Mouse (Mus musculus): ENCODE results near the gene Klhl12.

Klhl12 gene

DNA sequence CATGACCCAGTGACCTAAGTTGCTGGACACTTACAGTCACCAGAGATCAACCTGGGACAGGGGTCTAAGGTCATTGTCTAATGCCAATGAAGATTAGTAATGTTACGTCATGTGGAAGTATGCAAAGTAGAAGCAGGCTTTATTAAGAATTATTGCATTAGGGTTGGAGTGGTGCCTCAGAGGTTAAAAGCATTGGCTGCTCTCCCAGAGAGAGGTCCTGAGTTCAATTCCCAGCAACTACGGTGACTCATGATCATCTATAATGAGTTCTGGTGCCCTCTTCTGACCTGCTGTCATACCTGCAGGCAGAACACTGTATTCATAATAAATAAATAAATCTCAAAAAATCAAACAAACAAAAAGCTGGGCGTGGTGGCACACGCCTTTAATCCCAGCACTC, 5.1 kb upstream of the Klhl12 start:
- DNase-seq (ENCODE audit: low read depth): no peak

DNA sequence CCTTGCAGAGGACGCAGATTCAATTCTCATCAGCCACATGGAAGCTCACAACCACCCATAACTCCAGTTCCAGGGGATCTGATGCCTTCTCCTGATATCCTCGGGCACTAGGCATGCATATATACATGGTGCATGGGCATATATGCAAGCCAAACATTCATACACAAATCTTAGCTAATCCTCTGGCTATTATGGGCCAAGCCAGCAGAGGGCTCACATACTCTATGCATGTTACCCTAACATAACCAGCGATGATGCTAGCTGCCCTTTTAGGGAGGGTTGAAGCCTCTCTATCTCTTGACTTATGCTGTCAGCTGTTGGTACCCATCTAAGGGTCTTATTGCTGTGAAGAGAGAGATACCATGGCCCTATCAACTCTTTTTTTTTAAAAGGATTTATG, 4.3 kb upstream of the Klhl12 start:
- DNase-seq (ENCODE audit: low read depth): peak; percentile 76

DNA sequence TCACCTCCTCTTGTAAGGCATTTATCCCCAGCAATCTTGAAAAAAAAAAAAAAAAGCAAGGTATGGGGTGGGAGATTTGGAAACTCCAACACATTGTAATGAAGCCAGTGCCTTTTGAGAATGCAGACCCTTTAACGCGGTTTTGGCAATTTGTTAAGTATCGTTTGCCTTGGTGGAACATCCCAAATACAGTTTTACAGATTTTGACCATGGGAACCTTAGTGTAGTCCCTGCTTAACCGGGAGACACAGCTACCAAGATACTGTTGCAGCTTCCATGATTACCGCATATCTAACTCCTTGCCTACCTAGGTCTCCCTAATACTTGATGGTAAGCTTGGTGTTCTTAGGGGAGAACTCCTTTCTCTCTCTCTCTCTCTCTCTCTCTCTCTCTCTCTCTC, 729 bp downstream of the Klhl12 start:
- DNase-seq (ENCODE audit: low read depth): peak; percentile 26

DNA sequence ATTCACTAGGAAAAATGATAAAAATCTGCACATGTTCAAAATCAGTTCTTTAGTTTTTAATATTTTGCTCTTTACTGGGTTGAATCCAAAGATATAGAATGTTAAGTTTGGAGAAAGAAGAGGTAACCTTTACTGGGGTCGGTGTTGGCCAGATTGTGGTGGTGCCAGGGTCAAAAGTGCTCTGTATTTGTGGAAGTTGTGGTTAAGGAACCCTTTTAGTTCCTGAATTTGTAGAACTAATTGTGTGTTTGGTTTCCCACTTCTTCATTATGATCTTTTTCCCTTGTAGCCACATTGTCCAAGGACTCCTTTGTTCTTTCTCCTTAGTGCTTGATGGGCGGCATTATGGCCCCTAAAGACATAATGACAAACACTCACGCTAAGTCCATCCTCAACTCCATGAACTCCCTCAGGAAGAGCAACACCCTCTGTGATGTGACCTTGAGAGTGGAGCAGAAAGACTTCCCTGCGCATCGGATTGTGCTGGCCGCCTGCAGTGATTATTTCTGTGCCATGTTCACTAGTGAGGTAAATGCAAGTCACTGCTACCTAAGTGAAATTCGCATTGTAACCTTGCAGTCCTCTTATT, 2.9 kb downstream of the Klhl12 start:
- DNase-seq (ENCODE audit: low read depth): no peak

DNA sequence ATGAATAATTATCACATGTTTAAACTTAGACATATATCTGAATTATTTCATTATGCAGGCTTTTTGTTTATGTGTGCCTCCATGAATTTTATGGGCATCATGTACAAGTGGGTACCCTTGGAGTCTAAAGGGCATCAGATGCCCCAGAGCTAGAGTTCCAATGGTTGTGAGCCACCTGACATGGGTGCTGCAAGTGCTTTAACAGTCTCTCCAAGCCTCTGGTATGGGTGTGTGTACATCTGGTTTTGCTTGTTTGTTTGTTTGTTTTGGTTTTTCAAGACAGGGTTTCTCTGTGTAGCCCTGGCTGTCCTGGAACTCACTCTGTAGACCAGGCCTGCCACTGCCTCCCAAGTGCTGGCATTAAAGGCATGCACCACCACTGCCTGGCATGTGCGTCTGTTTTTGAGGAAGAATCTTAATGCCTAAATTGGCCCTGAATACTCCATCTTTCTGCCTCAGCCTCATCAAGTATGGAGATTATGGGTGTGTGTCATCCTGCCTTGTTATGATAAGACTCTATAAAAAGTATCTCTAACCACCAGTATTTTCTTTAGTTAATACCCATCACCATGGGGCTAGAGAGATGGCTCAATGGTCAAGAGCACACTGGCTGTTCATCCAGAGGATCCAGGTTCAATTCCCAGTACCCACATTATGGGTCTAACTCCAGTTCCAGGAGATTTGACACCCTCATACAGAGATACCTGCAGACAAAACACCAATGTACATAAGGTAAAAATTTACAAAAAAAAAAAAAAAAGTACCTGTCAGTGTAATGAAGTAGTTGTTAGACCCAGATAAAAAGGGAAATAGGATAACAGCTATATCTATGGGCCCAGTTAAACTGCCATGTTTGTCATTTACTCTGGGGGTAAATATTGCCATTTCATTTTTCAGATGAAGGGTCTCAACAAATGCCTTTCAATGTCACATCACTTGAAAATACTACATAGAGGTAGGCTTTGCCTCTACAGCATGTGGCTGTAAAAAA, 5.3 kb downstream of the Klhl12 start:
- DNase-seq (ENCODE audit: low read depth): no peak

DNA sequence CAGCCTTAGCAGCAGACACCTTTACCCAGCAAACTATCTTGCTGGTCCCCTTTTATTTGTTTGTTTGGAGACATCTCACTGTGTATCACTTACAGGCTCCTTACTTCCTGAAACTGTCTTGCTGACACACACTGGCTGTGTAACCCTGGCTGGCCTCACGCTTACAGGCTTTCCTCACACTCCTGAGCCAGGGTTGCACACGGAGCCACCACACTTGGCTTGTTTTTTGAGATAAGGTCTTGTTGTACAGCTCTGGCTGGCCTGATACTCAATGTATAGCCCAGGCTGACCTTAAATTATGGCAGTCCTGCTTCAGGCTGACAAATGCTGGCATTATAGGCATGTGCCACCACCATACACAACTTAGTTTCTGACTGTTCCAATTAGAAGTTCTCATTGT, 29.3 kb downstream of the Klhl12 start:
- no peak for DNase-seq (ENCODE audit: low read depth)

DNA sequence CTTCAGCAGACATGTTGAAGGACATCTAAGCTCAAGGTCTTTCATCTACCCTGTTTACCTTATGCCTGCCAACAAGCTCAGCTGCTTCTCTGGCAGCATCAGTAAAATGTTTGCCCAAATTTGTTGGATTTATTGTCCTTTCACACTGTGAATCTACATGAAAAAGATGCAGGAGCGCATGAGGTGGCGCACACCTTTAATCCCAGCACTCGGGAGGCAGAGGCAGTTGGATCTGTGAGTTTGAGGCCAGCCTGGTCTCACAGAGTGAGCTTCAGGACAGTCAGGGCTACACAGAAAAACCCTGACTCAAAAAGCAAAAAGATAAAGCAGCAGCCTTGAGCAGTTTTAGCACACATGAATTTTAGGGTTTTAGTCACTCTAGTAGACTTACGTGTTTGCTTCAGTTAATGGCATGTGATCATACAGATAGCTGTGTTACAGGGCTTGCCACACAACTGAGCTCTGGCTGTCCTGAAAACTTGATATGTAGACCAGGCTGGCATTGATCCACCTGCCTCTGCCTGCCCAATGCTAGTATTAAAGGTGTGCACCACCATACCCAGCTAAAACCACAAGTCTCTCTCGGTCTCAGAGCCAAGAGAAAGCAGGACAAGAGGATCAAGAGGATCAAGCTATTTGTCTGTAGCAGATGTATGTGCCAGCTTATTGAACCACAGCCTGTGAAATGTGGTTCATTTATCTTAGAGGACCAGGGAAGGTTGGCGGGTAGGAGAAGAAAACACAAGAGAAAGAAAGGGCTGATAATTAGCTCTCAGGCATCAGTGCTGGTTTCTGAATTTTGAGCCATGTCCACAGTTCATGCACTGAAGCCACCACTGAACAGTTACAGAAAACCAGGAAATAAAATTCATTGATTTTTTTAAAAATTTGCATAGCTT, 35.8 kb downstream of the Klhl12 start:
- no peak for DNase-seq (ENCODE audit: low read depth)

DNA sequence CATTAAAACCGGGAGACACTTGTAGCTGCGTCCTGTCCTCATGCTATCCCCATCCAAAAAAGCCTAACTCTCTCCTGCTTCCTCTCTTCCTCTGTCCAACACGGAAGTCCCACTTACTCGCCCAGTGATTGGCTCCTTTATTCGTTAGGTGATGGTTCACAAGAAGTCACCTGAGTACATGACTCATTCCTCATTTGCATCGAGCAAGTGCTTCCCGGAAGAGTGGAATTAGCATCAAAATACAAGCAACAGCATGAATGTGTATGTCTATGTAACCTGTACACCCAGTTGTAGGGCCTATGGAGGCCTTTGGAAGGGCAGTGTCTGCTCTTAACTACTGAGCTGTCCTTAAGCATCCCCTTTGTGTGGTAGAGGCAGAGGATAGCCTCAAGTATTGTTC, 36.9 kb downstream of the Klhl12 start:
- DNase-seq (ENCODE audit: low read depth): no peak

DNA sequence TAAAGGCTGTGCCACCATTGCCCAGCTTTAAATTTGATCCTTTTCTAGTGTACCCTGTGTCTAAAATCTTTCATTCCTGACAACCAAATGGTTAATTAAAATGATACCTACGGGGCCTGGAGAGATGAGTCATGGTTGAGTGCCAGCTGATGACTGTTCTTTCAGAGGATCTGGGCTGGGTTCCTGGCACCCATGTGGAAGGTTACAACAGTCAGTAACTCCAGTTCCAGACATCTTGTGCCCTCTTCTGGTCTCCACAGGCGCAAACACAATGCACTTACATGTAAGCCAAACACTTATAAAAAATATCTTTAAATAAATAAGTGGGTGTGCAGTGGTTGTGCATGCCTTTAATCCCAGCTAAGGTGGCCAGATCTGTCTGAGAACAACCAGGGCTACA, 38.2 kb downstream of the Klhl12 start:
- DNase-seq (ENCODE audit: low read depth): no peak

DNA sequence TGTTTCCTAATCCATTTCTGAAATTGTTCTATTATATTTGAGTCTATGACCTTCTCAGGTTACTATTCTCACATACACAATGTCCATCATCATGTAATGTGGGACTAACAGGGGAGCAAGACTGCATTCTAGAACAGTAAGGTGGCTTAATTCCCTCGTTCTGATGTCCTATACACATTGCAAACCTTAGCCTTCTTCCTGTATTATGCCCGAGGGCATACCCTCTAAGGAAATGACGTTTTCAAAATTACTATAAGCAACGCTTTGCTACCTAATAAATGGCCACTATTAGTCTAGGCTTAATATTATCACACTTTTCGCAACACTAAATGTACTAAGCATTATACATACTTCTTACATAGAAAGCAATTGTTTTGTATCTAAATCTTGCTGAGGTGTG, 38.6 kb downstream of the Klhl12 start:
- DNase-seq (ENCODE audit: low read depth): no peak

DNA sequence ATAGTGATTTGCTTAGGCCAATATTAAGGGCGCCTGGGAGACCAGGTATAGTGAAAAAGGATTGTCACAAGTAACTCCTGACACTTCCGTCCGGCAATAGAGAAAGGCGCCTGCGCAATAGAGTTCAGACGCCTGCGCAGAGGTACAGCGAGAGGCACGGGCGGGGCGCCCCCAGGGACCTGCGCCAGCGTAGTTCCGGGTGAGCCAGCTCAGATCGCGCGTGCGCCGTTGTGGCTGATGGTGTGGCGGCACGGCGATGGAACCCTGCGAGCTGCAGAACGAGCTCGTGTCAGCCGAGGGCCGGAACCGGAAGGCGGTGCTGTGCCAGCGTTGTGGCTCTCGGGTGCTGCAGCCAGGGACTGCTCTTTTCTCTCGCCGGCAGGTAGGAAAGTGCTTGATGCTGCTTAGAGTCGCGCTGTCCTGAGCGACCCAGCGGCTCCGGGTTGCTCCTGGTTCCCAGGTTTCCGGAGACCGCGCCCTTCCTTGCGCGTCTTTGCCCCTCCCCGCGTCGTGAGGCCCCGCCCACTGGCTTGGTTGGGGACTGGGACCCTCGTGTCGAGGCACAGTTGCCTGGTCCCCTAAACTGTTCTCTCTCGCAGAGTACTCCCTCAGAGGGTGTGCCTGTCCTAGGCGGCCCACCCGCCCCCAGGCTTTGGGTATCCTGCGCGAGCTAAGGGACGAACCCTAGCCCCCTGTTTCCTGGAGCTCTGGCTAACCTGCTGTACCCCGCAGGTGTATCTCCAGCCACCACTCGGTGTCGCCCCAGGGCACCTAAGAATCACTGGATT, 39.3 kb downstream of the Klhl12 start, which contains the start of gene Rabif:
TSS of gene Rabif (plus strand) at position 221 of the 788 bp plus-strand sequence.
- DNase-seq (ENCODE audit: low read depth): peak; percentile 99

DNA sequence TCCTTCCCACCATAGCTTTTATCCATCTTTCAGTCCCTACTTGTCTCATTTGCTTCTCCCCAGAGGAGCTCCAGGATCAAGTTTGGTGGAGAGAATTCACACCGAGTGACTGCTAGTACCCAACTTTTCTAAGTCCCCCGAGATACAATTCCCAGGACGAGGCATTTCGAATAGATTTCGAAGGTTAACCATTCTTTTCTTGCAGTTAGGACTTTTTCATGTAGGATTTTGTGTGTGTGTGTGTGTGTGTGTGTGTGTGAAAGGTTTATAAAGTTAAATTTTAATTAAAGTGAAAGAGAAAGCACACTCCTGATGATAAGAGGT, 39.8 kb downstream of the Klhl12 start:
- DNase-seq (ENCODE audit: low read depth): no peak

DNA sequence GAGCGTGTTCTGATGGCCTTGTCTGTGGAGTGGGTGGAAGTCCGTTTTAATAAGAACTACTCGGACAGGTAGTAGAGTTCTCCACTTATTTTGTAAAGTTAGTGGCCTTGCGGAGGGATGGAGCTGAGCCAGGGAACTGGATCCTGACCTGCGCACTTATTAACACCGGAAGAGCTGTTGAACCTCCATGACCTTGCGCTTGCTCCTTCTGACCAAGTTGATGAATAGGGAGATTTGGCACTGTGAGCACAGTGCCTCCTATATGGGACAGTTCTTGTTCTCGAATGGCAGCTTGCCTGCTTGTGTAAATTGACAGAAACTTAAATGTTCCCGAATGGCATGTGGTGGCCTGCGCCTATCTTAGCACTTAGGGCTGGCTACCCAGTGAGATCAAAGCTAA, 40.7 kb downstream of the Klhl12 start:
- no peak for DNase-seq (ENCODE audit: low read depth)

DNA sequence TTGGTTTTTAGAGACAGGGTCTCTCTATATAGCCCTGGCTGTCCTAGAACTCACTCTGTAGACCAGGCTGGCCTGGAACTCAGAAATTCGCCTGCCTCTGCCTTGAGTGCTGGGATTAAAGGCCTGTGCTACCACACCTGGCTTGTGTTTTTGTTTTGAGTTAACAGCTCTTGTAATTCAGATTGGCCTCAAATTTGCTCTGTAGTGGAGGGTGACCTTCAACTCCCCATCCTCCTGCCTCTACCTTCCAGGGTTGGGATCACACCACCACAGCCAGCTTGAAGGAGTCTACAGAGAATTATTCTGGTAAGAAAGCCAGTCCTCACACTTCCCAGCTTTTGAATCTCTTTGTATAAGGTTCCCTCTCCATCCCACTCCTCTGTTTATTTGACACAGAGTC, 45.6 kb downstream of the Klhl12 start:
- DNase-seq (ENCODE audit: low read depth): no peak

DNA sequence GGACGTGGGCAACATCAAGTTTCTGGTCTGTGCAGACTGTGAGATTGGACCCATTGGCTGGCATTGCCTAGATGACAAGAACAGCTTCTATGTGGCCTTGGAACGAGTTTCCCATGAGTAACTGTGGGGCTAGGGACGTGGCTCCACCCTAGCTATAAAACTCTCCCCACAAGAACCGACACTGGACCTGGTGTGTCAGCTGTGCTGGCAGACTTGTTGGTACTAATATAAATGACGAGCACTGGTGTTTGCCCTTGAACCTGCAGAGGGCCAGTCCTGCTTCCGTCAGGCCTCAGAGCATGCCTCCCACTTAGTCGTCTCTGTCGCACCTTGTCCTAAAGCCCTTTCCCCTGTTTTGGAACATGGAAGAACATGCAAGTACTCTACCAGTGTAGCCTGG, 50.9 kb downstream of the Klhl12 start:
- no peak for DNase-seq (ENCODE audit: low read depth)

DNA sequence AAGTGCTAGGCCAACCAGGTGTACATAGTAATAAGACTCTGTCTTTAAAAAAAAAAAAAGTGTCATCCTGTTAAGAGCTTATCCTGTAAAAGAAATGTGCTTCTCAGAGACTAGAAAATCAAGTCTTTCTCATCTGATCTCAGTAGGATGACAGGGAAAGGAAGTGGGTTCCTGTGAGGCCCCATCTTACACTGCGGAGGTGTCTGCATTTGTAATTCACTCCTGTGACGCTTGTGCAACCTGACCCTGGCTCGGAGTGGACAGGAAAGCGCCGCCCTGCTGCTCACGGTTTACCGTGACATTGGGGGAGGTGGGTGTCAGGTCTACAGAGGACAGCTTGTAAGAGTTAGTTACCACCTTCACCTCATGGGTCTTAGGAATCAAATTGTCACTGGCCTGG, 54.7 kb downstream of the Klhl12 start:
- peak; percentile 80 for DNase-seq (ENCODE audit: low read depth)

DNA sequence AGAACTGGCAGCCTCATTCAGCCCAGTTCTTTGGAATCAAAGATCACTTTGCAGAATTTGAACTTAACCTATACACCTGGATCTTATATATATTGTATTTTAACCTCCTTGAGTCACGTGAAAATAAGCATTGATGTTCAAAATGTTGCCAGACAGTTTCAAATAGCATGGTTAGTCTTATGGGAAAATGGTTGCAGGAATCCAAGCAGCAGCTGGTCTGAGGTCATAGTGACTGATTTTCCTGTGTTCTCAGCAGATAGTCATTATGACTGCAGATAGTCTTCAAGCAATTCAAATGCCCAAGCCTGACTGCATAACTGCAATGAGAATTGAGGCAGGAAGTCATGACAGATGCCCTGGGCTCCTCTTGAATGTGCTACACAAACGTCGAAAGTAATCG, 56.9 kb downstream of the Klhl12 start:
- DNase-seq (ENCODE audit: low read depth): no peak

DNA sequence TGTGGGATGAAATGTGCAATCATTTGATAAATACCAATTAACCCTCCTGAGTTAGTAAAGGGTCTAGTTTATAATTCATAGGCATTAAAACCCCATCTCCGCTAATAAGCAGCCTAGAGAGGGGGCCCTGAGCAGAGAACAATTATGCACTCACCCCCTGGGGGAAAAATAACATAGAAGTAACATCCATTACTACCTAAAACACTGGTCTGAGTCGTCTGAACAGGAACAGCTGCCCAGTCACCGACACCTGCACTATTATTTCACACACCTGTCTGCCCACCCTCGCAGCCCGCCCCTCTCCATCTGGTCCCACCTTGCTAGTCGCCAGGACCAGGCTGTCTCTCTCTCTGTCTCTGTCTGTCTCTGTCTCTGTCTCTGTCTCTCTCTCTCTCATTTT, 57.3 kb downstream of the Klhl12 start:
- DNase-seq (ENCODE audit: low read depth): no peak

DNA sequence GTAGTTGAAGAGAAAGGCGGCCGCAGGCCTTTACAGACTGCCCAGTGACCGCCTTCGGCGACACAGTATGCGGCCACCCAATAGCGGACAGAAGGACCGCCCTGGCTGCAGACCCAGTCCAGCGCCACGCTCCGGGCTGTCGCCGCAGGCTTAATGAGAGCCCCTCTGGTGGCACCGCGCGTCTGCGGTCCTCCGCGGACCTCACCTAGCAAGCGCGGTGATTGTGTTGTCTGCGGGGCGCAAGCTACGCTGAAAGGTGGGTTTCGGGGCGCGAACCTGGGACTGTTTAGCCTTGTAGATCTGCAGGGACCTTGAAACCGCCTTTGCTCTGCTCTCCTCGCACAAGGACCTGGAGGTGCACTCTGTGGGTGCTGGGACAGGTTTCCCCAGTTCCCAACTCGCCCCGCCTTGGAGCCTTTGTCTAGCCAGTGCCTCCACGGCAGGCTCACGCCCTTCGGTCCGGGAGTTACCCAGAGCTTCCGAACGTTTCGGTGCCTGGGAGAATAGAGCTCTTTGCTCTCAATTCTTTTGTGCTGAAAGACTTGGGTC, 58.1 kb downstream of the Klhl12 start:
- peak; percentile 35 for DNase-seq (ENCODE audit: low read depth)

DNA sequence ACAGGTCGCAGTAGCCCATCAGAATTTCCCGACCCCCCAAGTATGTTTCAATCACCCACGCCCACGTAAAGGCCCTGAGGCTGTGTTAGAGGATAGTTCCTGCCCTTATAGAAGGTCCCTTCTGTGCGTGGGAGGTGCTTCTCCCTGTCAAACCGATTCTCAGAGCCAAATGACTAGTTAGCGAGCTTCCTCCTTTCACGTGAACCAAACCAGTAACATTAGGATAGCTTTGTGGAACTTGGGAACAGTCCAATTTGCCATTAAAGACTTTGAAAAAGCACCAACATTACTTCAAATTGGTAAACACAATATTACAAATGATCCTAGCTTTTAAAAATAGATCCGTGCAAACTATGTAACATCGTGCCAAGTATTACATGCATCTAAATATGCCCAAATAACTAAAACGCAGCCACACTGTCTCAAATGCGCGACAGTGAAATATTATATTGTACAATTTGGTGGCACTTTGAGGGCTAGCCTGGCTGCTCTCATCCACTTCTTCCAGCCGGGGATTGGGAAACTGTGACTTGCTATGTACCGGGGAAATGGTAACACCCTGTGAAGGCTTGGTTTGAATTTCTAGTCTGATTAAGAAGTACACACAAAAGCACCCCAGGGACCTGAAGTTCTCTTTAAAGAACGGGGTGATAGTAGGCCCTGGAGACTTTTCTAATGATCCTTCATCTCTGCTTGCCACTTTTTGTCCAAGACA, 58.7 kb downstream of the Klhl12 start:
- DNase-seq (ENCODE audit: low read depth): peak; percentile 32

DNA sequence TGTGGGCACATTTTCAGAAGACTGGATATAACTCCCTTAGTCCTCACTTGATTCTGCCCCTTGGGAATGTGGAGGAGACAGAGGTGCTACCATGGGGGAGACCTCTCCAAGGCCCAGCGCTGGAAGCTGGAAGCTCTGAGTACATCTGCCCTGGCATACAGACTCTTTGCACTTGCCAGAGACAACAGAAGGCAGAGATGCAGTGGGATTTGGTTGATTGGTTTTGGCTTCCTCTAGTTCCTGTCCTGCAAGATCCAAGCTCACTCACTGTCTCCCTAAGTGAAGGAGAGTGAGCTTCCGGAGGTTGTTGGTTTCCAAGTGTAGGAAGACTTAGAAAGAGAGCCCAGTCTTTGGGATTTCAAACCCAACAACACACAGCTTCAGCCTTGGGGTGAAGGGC, 60.6 kb downstream of the Klhl12 start:
- no peak for DNase-seq (ENCODE audit: low read depth)
